Mouse (Mus musculus): ENCODE measurements around the gene Cog8. TPM values are rescaled to one million over a fixed set of nuclear protein-coding genes. Genes with fewer than 3 reads are reported as not detected.
A peak's percentile ranks its signal among the peaks of the same experiment; 100 is the strongest.

The Cog8 gene
- total and polyA plus RNA-seq, 3 experiments: 17.2 to 18.7 (median 17.9) TPM

GRCm38 (mm10) chr8:107090531-107090930 is 34.0 kb upstream of the Cog8 start:
- no peak overlapping the region for H3K4me3 ChIP-seq
- DNase-seq: no peak
- H3K4me1 ChIP-seq (ENCODE audit: control insufficient read depth, insufficient read depth, low read length): no peaks in the 10 kb centered on the region; the same call in 1 of the 2 replicates
- H3K79me2 ChIP-seq (replicated peaks; ENCODE audit: control insufficient read depth, insufficient read depth, low read length): no peaks in the 10 kb centered on the region
- H3K9ac ChIP-seq (ENCODE audit: low read depth, low read length): no peak overlapping the region
- intact Hi-C loops (cut with DNase I): no loop called here
- TF ChIP-seq EP300 (IDR thresholded peaks at IDR 0.05; ENCODE audit: insufficient read depth, low read depth, low read length): no peak
- no peak for TF ChIP-seq CTCF (IDR thresholded peaks at IDR 0.05)
- no peak for TF ChIP-seq POLR2A (IDR thresholded peaks at IDR 0.05; ENCODE audit: insufficient read depth, low read depth, low read length)
- no peak overlapping the region for H3K27ac ChIP-seq
- H3K36me3 ChIP-seq (ENCODE audit: control insufficient read depth, insufficient read depth, low read length): peaks cover 7% of the 10 kb centered on the region
- no peaks in the 10 kb centered on the region for H3K27me3 ChIP-seq (ENCODE audit: control insufficient read depth, insufficient read depth, low read length)
- 89% methylated on average over 7 of the region's 7 CpGs for WGBS

GRCm38 (mm10) chr8:107088526-107089063 is 32.1 kb upstream of the Cog8 start:
- intact Hi-C loops (cut with DNase I): no loop called here
- H3K4me3 ChIP-seq: no peak overlapping the region
- H3K79me2 ChIP-seq (replicated peaks; ENCODE audit: control insufficient read depth, insufficient read depth, low read length): no peaks in the 10 kb centered on the region
- no peaks in the 10 kb centered on the region for H3K27me3 ChIP-seq (ENCODE audit: control insufficient read depth, insufficient read depth, low read length)
- TF ChIP-seq EP300 (IDR thresholded peaks at IDR 0.05; ENCODE audit: insufficient read depth, low read depth, low read length): no peak
- no peak for TF ChIP-seq CTCF (IDR thresholded peaks at IDR 0.05)
- TF ChIP-seq POLR2A (IDR thresholded peaks at IDR 0.05; ENCODE audit: insufficient read depth, low read depth, low read length): no peak
- no peaks in the 10 kb centered on the region for H3K4me1 ChIP-seq (ENCODE audit: control insufficient read depth, insufficient read depth, low read length)
- no peak overlapping the region for H3K27ac ChIP-seq
- H3K9ac ChIP-seq (ENCODE audit: low read depth, low read length): no peak overlapping the region
- WGBS: 93% methylated on average over 5 of the region's 5 CpGs
- DNase-seq: no peak
- no peaks in the 10 kb centered on the region; the same call in 1 of the 2 replicates for H3K36me3 ChIP-seq (ENCODE audit: control insufficient read depth, insufficient read depth, low read length)

GRCm38 (mm10) chr8:107086018-107086417 is 29.5 kb upstream of the Cog8 start:
- no peaks in the 10 kb centered on the region for H3K27me3 ChIP-seq (ENCODE audit: control insufficient read depth, insufficient read depth, low read length)
- DNase-seq: no peak
- 97% methylated on average over 5 of the region's 5 CpGs for WGBS
- TF ChIP-seq CTCF (IDR thresholded peaks at IDR 0.05) (no peak), POLR2A (IDR thresholded peaks at IDR 0.05; ENCODE audit: insufficient read depth, low read depth, low read length) (no peak), EP300 (IDR thresholded peaks at IDR 0.05; ENCODE audit: insufficient read depth, low read depth, low read length) (no peak)
- no peak overlapping the region for H3K27ac ChIP-seq
- no peaks in the 10 kb centered on the region for H3K79me2 ChIP-seq (replicated peaks; ENCODE audit: control insufficient read depth, insufficient read depth, low read length)
- no peaks in the 10 kb centered on the region; the same call in 1 of the 2 replicates for H3K36me3 ChIP-seq (ENCODE audit: control insufficient read depth, insufficient read depth, low read length)
- no peak overlapping the region for H3K9ac ChIP-seq (ENCODE audit: low read depth, low read length)
- intact Hi-C loops (cut with DNase I): no loop called here
- H3K4me3 ChIP-seq: no peak overlapping the region
- H3K4me1 ChIP-seq (ENCODE audit: control insufficient read depth, insufficient read depth, low read length): no peaks in the 10 kb centered on the region

- Histone ChIP-seq H3K4me3 (no peak overlapping the region), H3K27me3 (ENCODE audit: control insufficient read depth, insufficient read depth, low read length) (no peaks in the 10 kb centered on the region), H3K9ac (ENCODE audit: low read depth, low read length) (no peak overlapping the region), H3K36me3 (ENCODE audit: control insufficient read depth, insufficient read depth, low read length) (no peaks in the 10 kb centered on the region), H3K79me2 (replicated peaks; ENCODE audit: control insufficient read depth, insufficient read depth, low read length) (no peaks in the 10 kb centered on the region), H3K4me1 (ENCODE audit: control insufficient read depth, insufficient read depth, low read length) (no peaks in the 10 kb centered on the region), H3K27ac (no peak overlapping the region)
- intact Hi-C loops (cut with DNase I): no loop called here
- peak; percentile 45 for TF ChIP-seq CTCF (IDR thresholded peaks at IDR 0.05)
- no peak for TF ChIP-seq POLR2A (IDR thresholded peaks at IDR 0.05; ENCODE audit: insufficient read depth, low read depth, low read length)
- DNase-seq: no peak
- WGBS: 96% methylated on average over 17 of the region's 17 CpGs
Observed at GRCm38 (mm10) chr8:107085358-107085757, 28.9 kb upstream of the Cog8 start.

- Histone ChIP-seq H3K27ac (no peak overlapping the region), H3K79me2 (replicated peaks; ENCODE audit: control insufficient read depth, insufficient read depth, low read length) (no peaks in the 10 kb centered on the region), H3K27me3 (ENCODE audit: control insufficient read depth, insufficient read depth, low read length) (no peaks in the 10 kb centered on the region), H3K36me3 (ENCODE audit: control insufficient read depth, insufficient read depth, low read length) (peaks cover 3% of the 10 kb centered on the region; the same call in 1 of the 2 replicates), H3K9ac (ENCODE audit: low read depth, low read length) (no peak overlapping the region), H3K4me3 (no peak overlapping the region), H3K4me1 (ENCODE audit: control insufficient read depth, insufficient read depth, low read length) (no peaks in the 10 kb centered on the region)
- peak in 1 of 2 experiments; percentile 18 for DNase-seq
- intact Hi-C loops (cut with DNase I): no loop called here
- 78% methylated on average over 7 of the region's 7 CpGs for WGBS
- TF ChIP-seq EP300 (IDR thresholded peaks at IDR 0.05; ENCODE audit: insufficient read depth, low read depth, low read length): no peak
- TF ChIP-seq POLR2A (IDR thresholded peaks at IDR 0.05; ENCODE audit: insufficient read depth, low read depth, low read length): no peak
- TF ChIP-seq CTCF (IDR thresholded peaks at IDR 0.05): no peak
Observed at GRCm38 (mm10) chr8:107076239-107076888, 19.9 kb upstream of the Cog8 start.

GRCm38 (mm10) chr8:107074128-107074527 is 17.6 kb upstream of the Cog8 start:
- TF ChIP-seq CTCF (IDR thresholded peaks at IDR 0.05) (no peak), POLR2A (IDR thresholded peaks at IDR 0.05; ENCODE audit: insufficient read depth, low read depth, low read length) (no peak), EP300 (IDR thresholded peaks at IDR 0.05; ENCODE audit: insufficient read depth, low read depth, low read length) (no peak)
- Histone ChIP-seq H3K4me1 (ENCODE audit: control insufficient read depth, insufficient read depth, low read length) (no peaks in the 10 kb centered on the region), H3K4me3 (no peak overlapping the region), H3K9ac (ENCODE audit: low read depth, low read length) (no peak overlapping the region), H3K79me2 (replicated peaks; ENCODE audit: control insufficient read depth, insufficient read depth, low read length) (no peaks in the 10 kb centered on the region), H3K27ac (no peak overlapping the region), H3K27me3 (ENCODE audit: control insufficient read depth, insufficient read depth, low read length) (no peaks in the 10 kb centered on the region), H3K36me3 (ENCODE audit: control insufficient read depth, insufficient read depth, low read length) (no peaks in the 10 kb centered on the region)
- intact Hi-C loops (cut with DNase I): no loop called here
- DNase-seq: no peak
- 83% methylated on average over 1 of the region's 1 CpGs for WGBS

Measured in heart, adult 2 months (tissue).